Comparison of ENCODE assay signal across 10 mouse cellular contexts in genomic region chr12:85456276-85456675, GRCm38 (mm10). TPM values are rescaled to one million over a fixed set of nuclear protein-coding genes. Genes with fewer than 3 reads are reported as not detected.
DNase-seq lines count a peak whose midpoint lies in the region; ATAC-seq and TF ChIP-seq lines count a peak whose summit lies in the region.
"Had no signal": no experiment of that assay in that cellular context is flagged by ENCODE, and none has a peak within 500 bp of the region (broad histone marks: within the 10 kb centered on the region; RNA-seq: fewer than 3 reads in every experiment).

No protein-coding gene starts in this region.

- H3K27ac ChIP-seq in intestine, embryonic 14.5 days (ENCODE audit: low read depth): peak overlapping the region; percentile 98; the same call in 1 of the 2 replicates
- H3K27ac ChIP-seq in intestine, postnatal 0 days (ENCODE audit: low read depth, low read length): no peak overlapping the region
- peak overlapping the region; percentile 96; the same call in 1 of the 2 replicates for H3K27ac ChIP-seq in embryonic facial prominence, embryonic 13.5 days
- peak overlapping the region; percentile 93 for H3K27ac ChIP-seq in hindbrain, embryonic 14.5 days
- no peak overlapping the region for H3K27ac ChIP-seq in midbrain, embryonic 14.5 days (replicated peaks; ENCODE audit: low read depth, low read length)

- H3K4me1 ChIP-seq in intestine, embryonic 14.5 days (replicated peaks; ENCODE audit: control insufficient read depth, insufficient read depth, low read length): peaks cover 26% of the 10 kb centered on the region
- H3K4me1 ChIP-seq in intestine, postnatal 0 days (replicated peaks; ENCODE audit: control insufficient read depth, insufficient read depth, low read length): peaks cover 18% of the 10 kb centered on the region; the same call in 1 of the 2 replicates
- peaks cover 49% of the 10 kb centered on the region for H3K4me1 ChIP-seq in embryonic facial prominence, embryonic 13.5 days
- peaks cover 25% of the 10 kb centered on the region for H3K4me1 ChIP-seq in hindbrain, embryonic 14.5 days (replicated peaks; ENCODE audit: control insufficient read depth, insufficient read depth, low read length)
- peaks cover 23% of the 10 kb centered on the region for H3K4me1 ChIP-seq in midbrain, embryonic 14.5 days (ENCODE audit: control insufficient read depth, insufficient read depth, low read length)

- no peak for TF ChIP-seq CTCF in intestine, postnatal 0 days (IDR thresholded peaks at IDR 0.05; ENCODE audit: low read depth)

- H3K4me2 ChIP-seq in intestine, embryonic 14.5 days (ENCODE audit: low read length): 0 out of 2 replicates have a peak overlapping the region, but pooled peaks have one; percentile 90
- no peak overlapping the region for H3K4me2 ChIP-seq in intestine, postnatal 0 days (replicated peaks; ENCODE audit: low read depth)
- peak overlapping the region; percentile 82 for H3K4me2 ChIP-seq in embryonic facial prominence, embryonic 13.5 days
- peak overlapping the region; percentile 59 for H3K4me2 ChIP-seq in hindbrain, embryonic 14.5 days (replicated peaks)
- H3K4me2 ChIP-seq in midbrain, embryonic 14.5 days (ENCODE audit: low read length): peak overlapping the region; percentile 83

- H3K9me3 ChIP-seq in intestine, embryonic 14.5 days (ENCODE audit: control insufficient read depth, low read length): no peaks in the 10 kb centered on the region
- H3K9me3 ChIP-seq in intestine, postnatal 0 days (ENCODE audit: control insufficient read depth): no peaks in the 10 kb centered on the region
- no peaks in the 10 kb centered on the region for H3K9me3 ChIP-seq in embryonic facial prominence, embryonic 13.5 days
- no peaks in the 10 kb centered on the region for H3K9me3 ChIP-seq in hindbrain, embryonic 14.5 days (ENCODE audit: control insufficient read depth, low read length)
- no peaks in the 10 kb centered on the region for H3K9me3 ChIP-seq in midbrain, embryonic 14.5 days (ENCODE audit: control insufficient read depth, low read length)

- no peak for DNase-seq in intestine, embryonic 14.5 days (ENCODE audit: low spot score)
- DNase-seq in hindbrain, embryonic 14.5 days (ENCODE audit: low spot score): no peak
- DNase-seq in midbrain, embryonic 14.5 days: no peak
- no peak for DNase-seq in layer of hippocampus, adult 9-11 months
- no peak for DNase-seq in frontal cortex, adult 2 months (ENCODE audit: extremely low spot score in 1 of 2, low spot score in 1 of 2)
- DNase-seq in yolk sac, embryonic 10.5 days (ENCODE audit: low spot score): no peak
- DNase-seq: kidney, postnatal 10 days; thymus, postnatal 36 days had no signal

- H3K36me3 ChIP-seq in intestine, embryonic 14.5 days (ENCODE audit: control insufficient read depth, insufficient read depth, low read length): no peaks in the 10 kb centered on the region
- H3K36me3 ChIP-seq in intestine, postnatal 0 days (ENCODE audit: control insufficient read depth, insufficient read depth): no peaks in the 10 kb centered on the region
- no peaks in the 10 kb centered on the region for H3K36me3 ChIP-seq in embryonic facial prominence, embryonic 13.5 days
- no peaks in the 10 kb centered on the region for H3K36me3 ChIP-seq in hindbrain, embryonic 14.5 days (replicated peaks; ENCODE audit: control insufficient read depth, insufficient read depth)
- H3K36me3 ChIP-seq in midbrain, embryonic 14.5 days (ENCODE audit: control insufficient read depth, insufficient read depth, low read length): no peaks in the 10 kb centered on the region

- H3K9ac ChIP-seq in intestine, embryonic 14.5 days (ENCODE audit: low read length): no peak overlapping the region; the same call in 1 of the 2 replicates
- H3K9ac ChIP-seq in intestine, postnatal 0 days (ENCODE audit: low read depth, low read length): no peak overlapping the region
- 0 out of 2 replicates have a peak overlapping the region, but pooled peaks have one; percentile 66 for H3K9ac ChIP-seq in embryonic facial prominence, embryonic 13.5 days
- 0 out of 2 replicates have a peak overlapping the region, but pooled peaks have one; percentile 62 for H3K9ac ChIP-seq in hindbrain, embryonic 14.5 days
- no peak overlapping the region for H3K9ac ChIP-seq in midbrain, embryonic 14.5 days (replicated peaks; ENCODE audit: low read length)

- ATAC-seq in intestine, embryonic 14.5 days (replicated peaks; ENCODE audit: low FRiP score, low TSS enrichment, low read depth): no peak
- ATAC-seq in intestine, postnatal 0 days: no peak
- no peak for ATAC-seq in embryonic facial prominence, embryonic 13.5 days (ENCODE audit: insufficient number of reproducible peaks, insufficient read depth, low FRiP score, low TSS enrichment, low read depth)
- ATAC-seq in hindbrain, embryonic 14.5 days (ENCODE audit: low FRiP score): no peak
- ATAC-seq in midbrain, embryonic 14.5 days (ENCODE audit: low FRiP score, low TSS enrichment): no peak

- H3K27me3 ChIP-seq in intestine, embryonic 14.5 days (replicated peaks; ENCODE audit: control insufficient read depth, insufficient read depth, low read length): no peaks in the 10 kb centered on the region
- no peaks in the 10 kb centered on the region for H3K27me3 ChIP-seq in intestine, postnatal 0 days (replicated peaks; ENCODE audit: control insufficient read depth, insufficient read depth, low read length)
- no peaks in the 10 kb centered on the region for H3K27me3 ChIP-seq in embryonic facial prominence, embryonic 13.5 days
- no peaks in the 10 kb centered on the region for H3K27me3 ChIP-seq in hindbrain, embryonic 14.5 days (ENCODE audit: control insufficient read depth, insufficient read depth, low read length)
- no peaks in the 10 kb centered on the region for H3K27me3 ChIP-seq in midbrain, embryonic 14.5 days (ENCODE audit: control insufficient read depth, insufficient read depth, low read length)

- 55% methylated on average over 4 of the region's 4 CpGs for WGBS in intestine, embryonic 14.5 days
- 57% methylated on average over 4 of the region's 4 CpGs for WGBS in intestine, postnatal 0 days
- 38% methylated on average over 4 of the region's 4 CpGs for WGBS in embryonic facial prominence, embryonic 13.5 days
- 82% methylated on average over 4 of the region's 4 CpGs for WGBS in hindbrain, embryonic 14.5 days
- WGBS in midbrain, embryonic 14.5 days: 73% methylated on average over 4 of the region's 4 CpGs

- no peak overlapping the region for H3K4me3 ChIP-seq in intestine, embryonic 14.5 days (ENCODE audit: low read depth, low read length)
- no peak overlapping the region for H3K4me3 ChIP-seq in intestine, postnatal 0 days (ENCODE audit: low read depth, low read length)
- H3K4me3 ChIP-seq in embryonic facial prominence, embryonic 13.5 days: no peak overlapping the region
- H3K4me3 ChIP-seq in hindbrain, embryonic 14.5 days (replicated peaks; ENCODE audit: low read length): no peak overlapping the region
- H3K4me3 ChIP-seq in midbrain, embryonic 14.5 days (replicated peaks; ENCODE audit: low read depth, low read length): peak overlapping the region; percentile 51; the same call in 1 of the 2 replicates

RNA-seq across cellular contexts. Expression of gene Fos, which starts 17.4 kb away (rescaled TPM):
- polyA plus RNA-seq in intestine, embryonic 14.5 days (2014; fragmentation: Nextera tagmentation; extraction: Ambion mirVana): 2.7 TPM in 2 replicates
- 22.4 and 27.1 TPM in 2 replicates for polyA plus RNA-seq in intestine, postnatal 0 days (2015; fragmentation: Nextera tagmentation; extraction: Ambion mirVana)
- 5.2 and 7.3 TPM in 2 replicates for polyA plus RNA-seq in embryonic facial prominence, embryonic 13.5 days (2015; fragmentation: Nextera tagmentation; extraction: Ambion mirVana)
- 2.7 and 3.4 TPM in 2 replicates for polyA plus RNA-seq in hindbrain, embryonic 14.5 days (2014; fragmentation: Nextera tagmentation; extraction: Ambion mirVana)
- 1.1 and 1.2 TPM in 2 replicates for polyA plus RNA-seq in midbrain, embryonic 14.5 days (2014; fragmentation: Nextera tagmentation; extraction: Ambion mirVana)
- polyA plus RNA-seq in frontal cortex, adult 2 months (2012; rRNA removed): 38.0 and 106 TPM in 2 replicates

Comparison
In these comparisons a context has a peak if more than half of its experiments do, and no peak if none do; other contexts are left out.
1. H3K27ac ChIP-seq: peak in intestine, embryonic 14.5 days (single experiment), embryonic facial prominence, embryonic 13.5 days (single experiment) and hindbrain, embryonic 14.5 days (single experiment); none in intestine, postnatal 0 days (single experiment) and midbrain, embryonic 14.5 days (single experiment).
2. H3K9ac ChIP-seq: peak in embryonic facial prominence, embryonic 13.5 days (single experiment) and hindbrain, embryonic 14.5 days (single experiment); none in intestine, embryonic 14.5 days (single experiment), intestine, postnatal 0 days (single experiment) and midbrain, embryonic 14.5 days (single experiment).